Mouse (Mus musculus) heart, embryonic 15.5 days (tissue): ENCODE measurements around the gene Pprc1. TPM values are rescaled to one million over a fixed set of nuclear protein-coding genes. Genes with fewer than 3 reads are reported as not detected.

Experiments used
- ATAC-seq: fragments of 200-750 bp; cut with Nextera tagmentation; replicated peaks from 2 replicates; pipeline ENCODE4 v1.8.0; 2017; ENCODE audit warnings: low read depth, moderate TSS enrichment; ENCODE audit not compliant: insufficient number of reproducible peaks, insufficient read depth, low FRiP score
- H3K27ac ChIP-seq: fragments of 300-500 bp; sonication (generic); 2 replicates; pipeline ENCODE4 v1.5.1; 2015; ENCODE audit warnings: mild to moderate bottlenecking, inconsistent platforms
- H3K27me3 ChIP-seq: fragments of 300-500 bp; sonication (generic); 2 replicates; pipeline ENCODE4 v1.6.1; 2015; ENCODE audit warnings: inconsistent platforms
- H3K36me3 ChIP-seq: fragments of 300-500 bp; sonication (generic); 2 replicates; pipeline ENCODE4 v1.6.1; 2015; ENCODE audit warnings: mild to moderate bottlenecking, inconsistent platforms
- H3K4me1 ChIP-seq: fragments of 300-500 bp; sonication (generic); replicated peaks from 2 replicates; pipeline ENCODE4 v1.6.1; 2015; ENCODE audit warnings: inconsistent platforms
- H3K4me2 ChIP-seq: fragments of 300-500 bp; sonication (generic); 2 replicates; pipeline ENCODE4 v1.6.1; 2015; ENCODE audit warnings: inconsistent platforms, mild to moderate bottlenecking, moderate library complexity
- H3K4me3 ChIP-seq: fragments of 300-500 bp; sonication (generic); 2 replicates; pipeline ENCODE4 v1.5.1; 2015; ENCODE audit warnings: mild to moderate bottlenecking, inconsistent platforms
- H3K9ac ChIP-seq: fragments of 300-500 bp; sonication (generic); 2 replicates; pipeline ENCODE4 v1.6.1; 2015; ENCODE audit warnings: mild to moderate bottlenecking, inconsistent platforms
- H3K9me3 ChIP-seq: fragments of 300-500 bp; sonication (generic); replicated peaks from 2 replicates; pipeline ENCODE4 v1.6.1; 2016; ENCODE audit warnings: inconsistent platforms
- WGBS: fragments of 180-500 bp; shearing (Covaris S2); methylation state at CpG from one replicate; pipeline ENCODE4 v1.1.7; 2015; ENCODE audit warnings: mixed read lengths; 5-methylcytosine and 5-hydroxymethylcytosine counted together
- polyA plus RNA-seq: library from polyadenylated mRNA; unstranded; fragments of >200 nt; fragmentation: Nextera tagmentation; extraction: Ambion mirVana; gene quantifications from 2 replicates; pipeline ENCODE4 v1.2.1, GENCODE M21; 2015

The Pprc1 gene
- polyA plus RNA-seq, 1 experiment from 2014 or later = 17.7 TPM

GRCm38 (mm10) chr19:46016023-46016422, 28.7 kb upstream of the Pprc1 start:
- Histone ChIP-seq H3K36me3 (no peaks in the 10 kb centered on the region), H3K4me3 (no peak overlapping the region), H3K27ac (no peak overlapping the region), H3K4me2 (no peak overlapping the region), H3K27me3 (no peaks in the 10 kb centered on the region), H3K9ac (no peak overlapping the region), H3K4me1 (peaks cover 5% of the 10 kb centered on the region; the same call in 1 of the 2 replicates), H3K9me3 (no peaks in the 10 kb centered on the region)
- WGBS = 83% methylated on average over 2 of the region's 2 CpGs
- ATAC-seq = no peak

DNA sequence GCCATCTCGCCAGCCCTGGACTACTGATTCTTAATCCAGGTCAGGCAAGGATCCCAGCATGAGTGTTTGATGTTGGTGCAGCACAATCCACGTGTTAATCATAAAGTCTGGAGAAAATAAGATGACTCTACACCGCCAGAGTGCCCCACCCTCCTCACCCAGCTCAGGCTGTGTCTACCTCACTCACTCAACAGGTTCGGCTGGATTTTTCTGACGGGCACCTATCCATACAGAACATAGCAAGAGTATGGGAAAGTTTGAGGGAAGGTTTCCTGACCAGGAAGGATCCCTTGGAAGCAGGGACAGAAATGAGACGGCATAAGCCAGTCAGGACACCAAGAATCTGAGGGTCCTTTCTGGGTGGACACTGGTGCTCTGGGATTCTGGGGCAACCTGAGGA, 19.7 kb upstream of the Pprc1 start:
- ATAC-seq = no peak
- H3K9me3 ChIP-seq = 0 out of 2 replicates have a peak, but pooled peaks cover 6% of the 10 kb centered on the region
- H3K36me3 ChIP-seq = 0 out of 2 replicates have a peak, but pooled peaks cover under 1% of the 10 kb centered on the region
- peaks cover 13% of the 10 kb centered on the region for H3K4me1 ChIP-seq
- 75% methylated on average over 6 of the region's 6 CpGs for WGBS
- H3K27ac ChIP-seq = no peak overlapping the region
- H3K4me2 ChIP-seq = no peak overlapping the region
- no peak overlapping the region for H3K4me3 ChIP-seq
- H3K9ac ChIP-seq = no peak overlapping the region
- no peaks in the 10 kb centered on the region for H3K27me3 ChIP-seq

GRCm38 (mm10) chr19:46026567-46026966, 18.1 kb upstream of the Pprc1 start:
- peak; percentile 67 for ATAC-seq
- peak overlapping the region; percentile 33; the same call in 1 of the 2 replicates for H3K27ac ChIP-seq

DNA sequence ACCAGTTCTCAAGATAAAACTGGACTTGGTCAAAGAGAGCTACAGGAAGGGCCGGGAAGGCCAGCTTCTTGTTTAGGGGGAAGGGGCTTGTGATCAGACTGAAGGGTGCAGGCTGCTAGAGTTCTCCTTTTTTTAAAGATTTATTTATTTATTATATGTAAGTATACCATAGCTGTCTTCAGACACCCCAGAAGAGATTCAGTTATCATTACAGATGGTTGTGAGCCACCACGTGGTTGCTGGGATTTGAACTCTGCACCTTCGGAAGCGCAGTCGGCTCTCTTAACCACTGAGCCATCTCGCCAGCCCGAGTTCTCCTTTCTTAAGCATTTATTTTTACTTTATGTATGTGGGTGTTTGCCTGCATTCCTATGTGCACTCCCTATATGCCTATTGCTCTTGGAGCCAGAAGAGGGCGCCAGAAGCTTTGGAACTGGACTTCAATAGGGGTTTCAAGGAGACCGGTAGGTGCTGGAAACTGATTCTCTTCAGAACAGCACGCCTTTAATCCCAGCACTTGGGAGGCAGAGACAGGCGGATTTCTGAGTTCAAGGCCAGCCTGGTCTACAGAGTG, 15.9 kb upstream of the Pprc1 start:
- H3K4me2 ChIP-seq = no peak overlapping the region
- no peak for ATAC-seq
- 66% methylated on average over 11 of the region's 11 CpGs for WGBS

More at GRCm38 (mm10) chr19:46026567-46026966, 18.1 kb upstream of the Pprc1 start:
- 39% methylated on average over 8 of the region's 8 CpGs for WGBS
- no peak overlapping the region for H3K9ac ChIP-seq
- H3K4me3 ChIP-seq = no peak overlapping the region
- peaks cover 13% of the 10 kb centered on the region for H3K4me1 ChIP-seq
- H3K36me3 ChIP-seq = peaks cover 14% of the 10 kb centered on the region
- no peaks in the 10 kb centered on the region for H3K27me3 ChIP-seq
- no peak overlapping the region; the same call in 1 of the 2 replicates for H3K4me2 ChIP-seq
- H3K9me3 ChIP-seq = 0 out of 2 replicates have a peak, but pooled peaks cover 6% of the 10 kb centered on the region

DNA sequence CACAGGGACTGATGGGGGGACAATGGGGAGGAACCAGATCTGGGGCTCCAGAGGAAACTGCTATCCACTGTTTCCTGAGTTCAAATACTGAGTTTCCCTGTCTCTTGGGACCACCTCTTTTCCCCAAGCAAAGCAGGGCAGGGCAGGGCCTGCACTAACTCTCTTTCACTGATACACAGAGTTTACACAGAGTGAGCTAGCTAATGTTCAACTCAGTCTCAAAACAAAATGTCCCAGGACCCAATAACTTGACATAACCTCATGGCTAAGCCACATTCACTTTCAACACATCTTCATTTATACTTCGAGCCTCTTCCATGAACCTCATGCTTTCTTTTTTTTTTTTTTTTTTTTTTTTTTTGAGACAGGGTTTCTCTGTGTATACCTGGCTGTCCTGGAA, 15.0 kb upstream of the Pprc1 start:
- Histone ChIP-seq H3K27me3 (no peaks in the 10 kb centered on the region), H3K9me3 (0 out of 2 replicates have a peak, but pooled peaks cover 6% of the 10 kb centered on the region), H3K4me2 (no peak overlapping the region), H3K4me3 (no peak overlapping the region), H3K4me1 (peaks cover 13% of the 10 kb centered on the region), H3K9ac (no peak overlapping the region), H3K27ac (no peak overlapping the region), H3K36me3 (peaks cover 45% of the 10 kb centered on the region)
- WGBS = 92% methylated on average over 1 of the region's 1 CpGs
- no peak for ATAC-seq

More for the DNA sequence above, 15.9 kb upstream of the Pprc1 start:
- Histone ChIP-seq H3K27ac (no peak overlapping the region), H3K36me3 (peaks cover 37% of the 10 kb centered on the region), H3K4me3 (no peak overlapping the region), H3K27me3 (no peaks in the 10 kb centered on the region), H3K9me3 (0 out of 2 replicates have a peak, but pooled peaks cover 6% of the 10 kb centered on the region), H3K4me1 (peaks cover 13% of the 10 kb centered on the region), H3K9ac (no peak overlapping the region)

DNA sequence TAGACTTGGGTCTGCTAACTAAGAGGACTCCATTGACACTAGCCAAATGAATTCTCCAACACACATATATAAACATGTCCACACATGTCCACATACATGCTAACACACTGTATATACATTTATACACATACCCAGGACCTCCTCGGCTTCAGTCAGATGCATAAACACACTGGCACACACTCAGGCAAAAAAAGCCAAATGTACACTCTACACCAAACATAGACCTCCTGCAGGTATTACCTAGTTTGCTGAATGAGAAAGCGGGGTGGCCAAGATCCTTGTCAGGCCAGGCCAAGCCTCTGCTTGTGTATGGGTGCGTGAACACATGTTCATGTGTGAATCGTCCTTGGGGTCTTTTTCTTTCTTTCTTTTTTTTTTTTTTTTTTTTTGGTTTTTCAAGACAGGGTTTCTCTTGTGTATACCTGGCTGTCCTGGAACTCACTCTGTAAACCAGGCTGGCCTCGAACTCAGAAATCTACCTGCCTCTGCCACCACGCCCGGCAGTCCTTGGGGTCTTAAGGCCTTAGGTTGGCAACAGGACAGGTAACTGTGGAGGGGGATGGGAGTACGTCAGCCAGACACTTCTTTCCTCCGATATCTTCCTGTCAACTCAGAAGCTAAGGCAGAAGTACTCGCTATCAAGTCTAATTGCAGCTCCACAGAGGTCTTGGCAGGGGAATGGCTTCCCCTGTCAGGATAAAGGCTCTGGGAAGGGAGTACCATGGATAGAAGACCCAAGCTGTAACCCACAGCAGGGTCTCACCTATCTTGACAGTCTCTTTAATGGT, 14.3 kb upstream of the Pprc1 start:
- 87% methylated on average over 10 of the region's 10 CpGs for WGBS
- ATAC-seq = no peak
- no peak overlapping the region for H3K4me2 ChIP-seq
- H3K27me3 ChIP-seq = no peaks in the 10 kb centered on the region
- peaks cover 13% of the 10 kb centered on the region for H3K4me1 ChIP-seq
- no peak overlapping the region for H3K27ac ChIP-seq
- H3K9ac ChIP-seq = no peak overlapping the region
- 0 out of 2 replicates have a peak, but pooled peaks cover 6% of the 10 kb centered on the region for H3K9me3 ChIP-seq
- H3K36me3 ChIP-seq = peaks cover 52% of the 10 kb centered on the region
- H3K4me3 ChIP-seq = no peak overlapping the region

DNA sequence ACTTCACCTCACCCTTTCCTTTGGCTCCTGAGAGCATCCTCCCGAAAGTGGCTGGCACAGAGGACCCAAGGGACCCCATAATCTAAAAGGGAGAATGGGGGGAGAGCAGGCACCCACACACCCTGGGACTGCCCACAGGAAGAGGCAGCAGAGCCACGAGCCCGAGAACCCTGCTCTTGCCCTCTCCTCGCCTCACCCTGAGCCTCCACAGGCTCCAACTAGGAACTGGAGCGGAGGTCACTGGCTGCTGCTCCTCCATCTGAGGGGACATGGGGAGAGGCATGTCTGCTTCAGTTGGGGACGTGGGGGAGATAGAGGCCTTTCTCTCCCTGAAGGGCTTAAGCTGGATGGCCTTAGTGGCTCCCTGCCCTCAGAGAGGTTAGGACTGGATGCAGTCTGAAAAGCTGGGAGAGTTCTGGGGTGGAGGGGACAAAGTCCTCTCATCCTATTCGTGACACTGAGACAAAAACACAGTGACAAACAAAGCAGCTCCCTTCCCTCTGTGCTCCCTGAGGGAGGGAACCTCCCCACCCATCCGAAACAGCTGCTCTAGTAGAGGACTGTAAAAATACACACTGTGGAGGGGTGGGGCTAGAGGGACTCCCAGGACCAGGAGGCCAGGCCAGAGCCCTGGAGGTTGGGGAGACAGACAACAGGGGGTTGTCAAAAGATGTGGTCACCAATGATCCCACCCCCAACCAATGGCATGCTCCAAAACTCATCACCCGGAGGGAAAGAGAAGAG, 12.8 kb upstream of the Pprc1 start:
- ATAC-seq = no peak
- Histone ChIP-seq H3K4me2 (no peak overlapping the region), H3K4me1 (peaks cover 12% of the 10 kb centered on the region), H3K9ac (no peak overlapping the region), H3K27ac (no peak overlapping the region), H3K4me3 (no peak overlapping the region), H3K27me3 (no peaks in the 10 kb centered on the region), H3K9me3 (0 out of 2 replicates have a peak, but pooled peaks cover 6% of the 10 kb centered on the region), H3K36me3 (peaks cover 63% of the 10 kb centered on the region)
- WGBS = 75% methylated on average over 9 of the region's 9 CpGs

GRCm38 (mm10) chr19:46032731-46033510, 11.8 kb upstream of the Pprc1 start:
- Histone ChIP-seq H3K9ac (no peak overlapping the region), H3K36me3 (peaks cover 63% of the 10 kb centered on the region), H3K4me2 (no peak overlapping the region), H3K4me1 (peaks cover 19% of the 10 kb centered on the region), H3K27me3 (no peaks in the 10 kb centered on the region), H3K9me3 (0 out of 2 replicates have a peak, but pooled peaks cover 6% of the 10 kb centered on the region), H3K4me3 (no peak overlapping the region), H3K27ac (no peak overlapping the region)
- ATAC-seq = no peak
- WGBS = 80% methylated on average over 26 of the region's 26 CpGs

DNA sequence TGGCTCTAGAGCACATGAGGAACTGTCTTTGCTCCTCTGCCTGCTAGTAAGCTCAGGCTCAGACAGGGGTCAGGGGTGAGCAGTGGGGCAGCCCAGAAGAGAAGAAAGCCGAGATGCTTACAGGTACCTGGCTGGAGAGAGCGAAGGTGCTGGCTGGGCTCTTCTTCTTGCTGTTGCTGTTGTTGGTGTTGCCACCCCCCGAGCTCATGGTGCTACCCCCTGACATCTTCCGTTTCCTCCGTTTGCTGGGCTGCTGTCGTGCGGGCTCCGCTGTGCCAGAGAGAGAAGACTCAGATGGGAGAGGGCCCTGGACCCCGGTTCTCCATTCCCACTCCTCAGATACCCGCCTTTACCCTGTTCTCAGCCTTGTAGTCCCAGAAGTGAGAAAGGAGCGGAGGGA, 10.8 kb upstream of the Pprc1 start:
- Histone ChIP-seq H3K4me1 (peaks cover 27% of the 10 kb centered on the region), H3K27ac (no peak overlapping the region), H3K4me2 (no peak overlapping the region), H3K36me3 (peaks cover 63% of the 10 kb centered on the region), H3K27me3 (no peaks in the 10 kb centered on the region), H3K9me3 (0 out of 2 replicates have a peak, but pooled peaks cover 5% of the 10 kb centered on the region), H3K9ac (no peak overlapping the region), H3K4me3 (no peak overlapping the region)
- ATAC-seq = no peak
- 95% methylated on average over 11 of the region's 11 CpGs for WGBS

DNA sequence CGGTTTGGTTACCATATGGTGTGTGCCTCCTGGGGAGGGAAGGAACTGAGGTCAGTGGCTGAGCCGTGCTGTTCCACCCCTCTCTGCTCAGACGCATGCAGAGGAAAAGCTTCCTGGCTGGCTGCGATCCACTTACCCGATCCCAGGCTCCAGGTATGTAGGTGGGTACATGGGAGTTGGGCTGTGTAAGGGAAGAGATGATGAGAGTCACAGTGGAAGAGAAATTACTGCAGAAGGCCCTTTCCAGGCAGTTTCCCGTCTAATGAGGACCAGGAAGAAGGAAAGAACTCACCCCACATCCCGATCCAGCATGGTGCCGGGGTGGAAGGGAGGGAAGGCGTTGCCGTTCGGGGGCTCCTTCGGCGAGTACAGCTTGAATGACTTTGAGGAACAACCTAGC, 8.7 kb upstream of the Pprc1 start:
- H3K4me3 ChIP-seq = 0 out of 2 replicates have a peak overlapping the region, but pooled peaks have one; percentile 74
- 87% methylated on average over 13 of the region's 13 CpGs for WGBS
- H3K27me3 ChIP-seq = no peaks in the 10 kb centered on the region
- H3K36me3 ChIP-seq = peaks cover 54% of the 10 kb centered on the region
- ATAC-seq = no peak
- no peaks in the 10 kb centered on the region for H3K9me3 ChIP-seq
- no peak overlapping the region for H3K27ac ChIP-seq
- H3K4me2 ChIP-seq = no peak overlapping the region
- peaks cover 41% of the 10 kb centered on the region for H3K4me1 ChIP-seq
- H3K9ac ChIP-seq = no peak overlapping the region
